17 mouse cellular contexts compared by ENCODE assay signal in the genomic region with DNA sequence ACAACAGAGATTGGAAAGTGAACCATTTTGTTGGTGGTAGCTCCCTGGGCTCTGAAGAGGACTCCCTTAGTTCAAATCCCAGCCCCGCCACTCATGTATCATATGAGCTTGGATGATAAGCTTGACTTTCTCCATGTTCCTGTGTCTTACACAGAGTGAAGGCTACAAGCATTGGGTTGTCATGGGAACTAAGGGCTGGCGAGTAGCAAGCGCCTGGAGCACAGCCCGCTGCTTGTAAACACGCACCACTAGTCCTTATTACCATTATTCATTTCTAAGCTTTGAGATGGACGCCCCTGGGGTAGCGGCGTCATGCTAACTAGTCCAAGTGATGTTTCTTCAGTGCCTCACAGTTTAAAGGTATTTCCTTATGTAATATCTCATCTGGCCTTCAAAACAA.
"Had no signal": no experiment of that assay in that cellular context is flagged by ENCODE, and none has a peak within 500 bp of the region (broad histone marks: within the 10 kb centered on the region; RNA-seq: fewer than 3 reads in every experiment).

No protein-coding gene starts in this region.

- H3K4me2 ChIP-seq: lung, embryonic 14.5 days; midbrain, embryonic 13.5 days; neural tube, embryonic 13.5 days; neural tube, embryonic 15.5 days had no signal

- H3K27ac ChIP-seq: midbrain, embryonic 10.5 days; midbrain, embryonic 13.5 days; neural tube, embryonic 13.5 days; neural tube, embryonic 15.5 days had no signal

- H3K4me3 ChIP-seq: midbrain, embryonic 10.5 days; midbrain, embryonic 13.5 days; myocyte; neural tube, embryonic 13.5 days; neural tube, embryonic 15.5 days had no signal

- H3K9ac ChIP-seq: lung, embryonic 14.5 days; midbrain, embryonic 13.5 days; neural tube, embryonic 13.5 days; neural tube, embryonic 15.5 days had no signal

- ATAC-seq: midbrain, embryonic 13.5 days; midbrain, embryonic 16.5 days had no signal

- H3K9me3 ChIP-seq: midbrain, embryonic 10.5 days; midbrain, embryonic 13.5 days; neural tube, embryonic 13.5 days; neural tube, embryonic 15.5 days had no signal

- H3K36me3 ChIP-seq: midbrain, embryonic 10.5 days; midbrain, embryonic 13.5 days; neural tube, embryonic 13.5 days; neural tube, embryonic 15.5 days had no signal

- DNase-seq: lung, adult 18-20 months; lung, embryonic 14.5 days; lung, postnatal 10 days; lung, postnatal 4 days; right cerebral cortex, adult 18-20 months; right cerebral cortex, postnatal 25 days; right cerebral cortex, postnatal 4 days; spleen, adult 18-20 months; thymus, adult 18-20 months; thymus, postnatal 14 days; thymus, postnatal 36 days had no signal

- H3K4me1 ChIP-seq: midbrain, embryonic 13.5 days had no signal

- H3K27me3 ChIP-seq: midbrain, embryonic 13.5 days; neural tube, embryonic 13.5 days; neural tube, embryonic 15.5 days had no signal
